Mouse (Mus musculus) intestine, postnatal 0 days (tissue): ENCODE data around the gene Samd13. TPM values are rescaled to one million over a fixed set of nuclear protein-coding genes. Genes with fewer than 3 reads are reported as not detected.

Source experiments
- ATAC-seq: fragments of 200-750 bp; cut with Nextera tagmentation; 2 replicates; pipeline ENCODE4 v1.8.0; 2017; ENCODE audit warnings: mild to moderate bottlenecking, moderate TSS enrichment, moderate library complexity
- H3K27ac ChIP-seq: fragments of 300-500 bp; sonication (generic); 2 replicates; pipeline ENCODE4 v1.5.1; 2014; ENCODE audit warnings: mild to moderate bottlenecking, low read depth, low read length, moderate library complexity
- H3K27me3 ChIP-seq: fragments of 300-500 bp; sonication (generic); replicated peaks from 2 replicates; pipeline ENCODE4 v1.6.1; 2014; ENCODE audit warnings: low read length, mixed read lengths; ENCODE audit not compliant: control insufficient read depth, insufficient read depth
- H3K36me3 ChIP-seq: fragments of 300-500 bp; sonication (generic); 2 replicates; pipeline ENCODE4 v1.6.1; 2014; ENCODE audit warnings: mild to moderate bottlenecking, moderate library complexity; ENCODE audit not compliant: control insufficient read depth, insufficient read depth
- H3K4me1 ChIP-seq: fragments of 300-500 bp; sonication (generic); replicated peaks from 2 replicates; pipeline ENCODE4 v1.6.1; 2014; ENCODE audit warnings: antibody characterized with exemption, low read length, mixed read lengths; ENCODE audit not compliant: control insufficient read depth, insufficient read depth
- H3K4me2 ChIP-seq: fragments of 300-500 bp; sonication (generic); replicated peaks from 2 replicates; pipeline ENCODE4 v1.6.1; 2014; ENCODE audit warnings: low read depth, mild to moderate bottlenecking, moderate library complexity
- H3K4me3 ChIP-seq: fragments of 300-500 bp; sonication (generic); 2 replicates; pipeline ENCODE4 v1.5.1; 2014; ENCODE audit warnings: low read depth, low read length
- H3K9ac ChIP-seq: fragments of 300-500 bp; sonication (generic); 2 replicates; pipeline ENCODE4 v1.6.1; 2014; ENCODE audit warnings: mild to moderate bottlenecking, low read depth, low read length
- H3K9me3 ChIP-seq: fragments of 300-500 bp; sonication (generic); 2 replicates; pipeline ENCODE4 v1.6.1; 2016; ENCODE audit warnings: mixed run types; ENCODE audit not compliant: control insufficient read depth
- CTCF ChIP-seq: sonication (generic); IDR thresholded peaks from 2 replicates; pipeline ENCODE4 v1.5.1; 2016; ENCODE audit warnings: low read depth, mild to moderate bottlenecking, control low read depth, antibody characterized with exemption, moderate library complexity
- WGBS: fragments of 180-500 bp; shearing (Covaris S2); extraction: QIAGEN DNeasy Blood & Tissue Kit; methylation state at CpG from one replicate; pipeline ENCODE4 v1.1.7; 2014; 5-methylcytosine and 5-hydroxymethylcytosine counted together
- polyA plus RNA-seq: library from polyadenylated mRNA; unstranded; fragments of >200 nt; fragmentation: Nextera tagmentation; extraction: Ambion mirVana; gene quantifications from 2 replicates; pipeline ENCODE4 v1.2.1, GENCODE M21; 2015

The Samd13 gene
- polyA plus RNA-seq, 1 experiment from 2014 or later: 0.07 TPM

- Histone ChIP-seq H3K4me1 (no peaks in the 10 kb centered on the region), H3K4me2 (no peak within 1 kb of the TSS), H3K4me3 (no peak within 1 kb of the TSS), H3K9me3 (no peaks in the 10 kb centered on the region), H3K27ac (no peak within 1 kb of the TSS), H3K27me3 (no peaks in the 10 kb centered on the region), H3K36me3 (no peaks in the 10 kb centered on the region), H3K9ac (no peak within 1 kb of the TSS)
- 91% methylated on average over 4 of the region's 4 CpGs for WGBS
- TF ChIP-seq CTCF: no peak
- ATAC-seq: no peak
Measured at GRCm38 (mm10) chr3:146615496-146615895, 69.9 kb downstream of the Samd13 start, which contains the start of gene Dnase2b. Gene Dnase2b, minus strand, starts transcription at chr3:146615596.

- Histone ChIP-seq H3K27me3 (no peaks in the 10 kb centered on the region), H3K4me3 (no peak overlapping the region), H3K27ac (no peak overlapping the region), H3K36me3 (no peaks in the 10 kb centered on the region), H3K4me2 (no peak overlapping the region), H3K4me1 (no peaks in the 10 kb centered on the region), H3K9ac (no peak overlapping the region), H3K9me3 (no peaks in the 10 kb centered on the region)
- TF ChIP-seq CTCF: no peak
- WGBS: 69% methylated on average over 4 of the region's 4 CpGs
- ATAC-seq: no peak
Measured at GRCm38 (mm10) chr3:146611821-146612220, 73.6 kb downstream of the Samd13 start.

- no peak overlapping the region for H3K4me2 ChIP-seq
- H3K27ac ChIP-seq: no peak overlapping the region
- no peak for ATAC-seq
- no peak overlapping the region for H3K9ac ChIP-seq
- H3K36me3 ChIP-seq: no peaks in the 10 kb centered on the region
- H3K27me3 ChIP-seq: no peaks in the 10 kb centered on the region
- no peaks in the 10 kb centered on the region for H3K4me1 ChIP-seq
- H3K9me3 ChIP-seq: no peaks in the 10 kb centered on the region
- no peak overlapping the region for H3K4me3 ChIP-seq
- WGBS: 85% methylated on average over 4 of the region's 4 CpGs
- TF ChIP-seq CTCF: no peak
Measured at GRCm38 (mm10) chr3:146611261-146611660, 74.1 kb downstream of the Samd13 start.

GRCm38 (mm10) chr3:146610322-146610721 is 75.1 kb downstream of the Samd13 start:
- H3K4me3 ChIP-seq: no peak overlapping the region
- WGBS: 81% methylated on average over 10 of the region's 10 CpGs
- ATAC-seq: no peak
- no peak overlapping the region for H3K9ac ChIP-seq
- no peak for TF ChIP-seq CTCF
- H3K27ac ChIP-seq: no peak overlapping the region
- H3K36me3 ChIP-seq: no peaks in the 10 kb centered on the region
- no peaks in the 10 kb centered on the region for H3K27me3 ChIP-seq
- no peaks in the 10 kb centered on the region for H3K9me3 ChIP-seq
- H3K4me2 ChIP-seq: no peak overlapping the region
- no peaks in the 10 kb centered on the region for H3K4me1 ChIP-seq

- no peak overlapping the region for H3K9ac ChIP-seq
- no peak overlapping the region for H3K4me2 ChIP-seq
- no peaks in the 10 kb centered on the region for H3K27me3 ChIP-seq
- no peak overlapping the region for H3K27ac ChIP-seq
- ATAC-seq: no peak
- H3K36me3 ChIP-seq: no peaks in the 10 kb centered on the region
- TF ChIP-seq CTCF: no peak
- H3K4me3 ChIP-seq: no peak overlapping the region
- WGBS: 16% methylated on average over 1 of the region's 1 CpGs
- no peaks in the 10 kb centered on the region for H3K9me3 ChIP-seq
- no peaks in the 10 kb centered on the region for H3K4me1 ChIP-seq
Measured at GRCm38 (mm10) chr3:146607368-146607767, 78.0 kb downstream of the Samd13 start.

GRCm38 (mm10) chr3:146604647-146605046 is 80.7 kb downstream of the Samd13 start:
- Histone ChIP-seq H3K36me3 (no peaks in the 10 kb centered on the region), H3K4me2 (no peak overlapping the region), H3K27ac (no peak overlapping the region), H3K27me3 (no peaks in the 10 kb centered on the region), H3K4me1 (no peaks in the 10 kb centered on the region), H3K4me3 (no peak overlapping the region), H3K9ac (no peak overlapping the region), H3K9me3 (no peaks in the 10 kb centered on the region)
- WGBS: 76% methylated on average over 9 of the region's 9 CpGs
- ATAC-seq: no peak
- no peak for TF ChIP-seq CTCF

GRCm38 (mm10) chr3:146602531-146602930 is 82.9 kb downstream of the Samd13 start:
- 88% methylated on average over 3 of the region's 3 CpGs for WGBS
- ATAC-seq: no peak
- Histone ChIP-seq H3K4me2 (no peak overlapping the region), H3K36me3 (no peaks in the 10 kb centered on the region), H3K9ac (no peak overlapping the region), H3K4me1 (no peaks in the 10 kb centered on the region), H3K4me3 (no peak overlapping the region), H3K9me3 (no peaks in the 10 kb centered on the region), H3K27me3 (no peaks in the 10 kb centered on the region), H3K27ac (no peak overlapping the region)
- TF ChIP-seq CTCF: no peak
